Mouse (Mus musculus): ENCODE measurements around the gene Arid5b.

DNA sequence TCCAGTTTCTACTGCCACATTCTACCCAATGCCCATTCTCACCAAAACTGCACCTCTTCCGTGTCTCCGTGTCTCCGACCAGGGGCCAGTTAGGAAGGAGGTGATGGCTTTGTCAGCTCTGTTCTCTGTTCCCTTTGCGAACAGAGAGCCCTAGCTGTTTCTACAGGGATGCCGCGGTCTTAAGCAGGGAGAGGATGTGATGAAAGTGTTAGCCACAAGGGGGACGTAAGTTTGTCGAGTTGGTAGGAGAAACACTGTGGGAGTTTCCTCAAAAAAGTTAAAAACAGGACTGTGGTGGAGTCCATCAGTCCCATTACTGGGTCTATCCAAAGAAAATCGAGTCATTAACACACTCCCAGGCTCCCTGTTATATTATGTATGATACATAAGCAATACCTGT lies 106.6 kb downstream of the Arid5b start:
- TF ChIP-seq CTCF (IDR thresholded peaks at IDR 0.05; ENCODE audit: low read depth) (peak; percentile 41), EP300 (IDR thresholded peaks at IDR 0.05; ENCODE audit: low read depth) (no peak)

All from liver, embryonic 14.5 days (tissue).